Mouse (Mus musculus) frontal cortex, adult (tissue): ENCODE data around the gene Wdr35.

ENCODE experiments used
- ATAC-seq: cut with Nextera tagmentation; 2 replicates; pipeline ENCODE4 v1.9.2; 2017; ENCODE audit warnings: mild to moderate bottlenecking, moderate library complexity, mixed read lengths; ENCODE audit not compliant: low TSS enrichment

Gene Wdr35

DNA sequence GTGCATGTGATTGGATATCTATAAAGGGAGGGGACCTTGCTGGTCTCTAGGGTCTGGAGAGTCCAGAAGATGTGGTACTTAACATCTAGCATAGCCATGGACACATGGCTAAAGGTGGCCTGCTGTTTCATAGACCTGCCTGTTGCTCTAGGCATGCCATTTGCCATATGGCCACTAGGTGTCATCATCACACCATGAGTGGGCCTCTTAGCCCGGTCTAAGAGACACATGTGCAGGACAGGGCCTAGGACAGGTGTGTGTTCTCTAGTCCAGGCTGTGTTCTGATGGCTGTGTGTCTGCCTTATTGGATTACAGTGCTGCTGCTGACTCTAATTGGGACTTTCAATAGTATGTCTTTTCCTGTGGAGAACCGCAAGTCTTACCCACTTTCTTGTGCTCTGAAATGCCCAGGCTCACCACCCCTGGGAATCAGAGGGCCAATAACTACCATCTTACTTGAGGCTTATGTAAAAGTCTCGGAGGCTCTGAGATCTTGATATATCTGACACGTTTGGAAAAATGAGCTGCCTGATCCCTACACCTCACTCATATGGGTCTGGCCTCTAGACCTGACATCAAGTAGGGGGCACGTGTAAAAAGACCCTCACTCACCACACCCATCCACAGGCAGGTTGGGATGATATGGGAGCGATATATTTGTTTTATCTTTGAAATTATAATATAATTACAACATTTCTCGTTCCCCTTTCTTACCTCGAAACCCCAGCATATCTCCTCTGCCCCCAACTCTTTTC, 78.6 kb downstream of the Wdr35 start:
- peak; percentile 90 for ATAC-seq

GRCm38 (mm10) chr12:9053345-9053744, 79.7 kb downstream of the Wdr35 start:
- ATAC-seq: peak; percentile 64

- no peak for ATAC-seq
Observed at GRCm38 (mm10) chr12:9054012-9054411, 80.3 kb downstream of the Wdr35 start.

GRCm38 (mm10) chr12:9055269-9055668, 81.6 kb downstream of the Wdr35 start:
- no peak for ATAC-seq

DNA sequence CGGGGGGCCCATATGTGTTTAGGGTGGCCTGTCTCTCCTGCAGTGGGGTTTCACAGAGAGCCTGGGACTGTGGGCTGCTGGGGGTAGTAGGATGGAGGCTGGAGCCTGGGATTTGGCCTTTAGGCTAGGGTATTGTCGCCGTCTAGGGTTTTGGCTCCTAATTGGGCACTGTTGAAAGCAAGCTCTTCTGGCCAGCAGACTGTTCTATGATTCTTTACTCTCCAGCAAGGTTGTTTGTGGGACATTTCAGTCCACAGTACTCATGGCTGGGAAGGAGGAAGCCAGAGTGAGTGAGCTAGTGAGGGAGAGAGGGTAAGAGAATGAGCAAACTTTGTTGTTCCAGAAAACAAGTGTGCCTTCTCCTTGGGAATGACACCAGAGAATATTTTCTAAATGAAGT, 85.8 kb downstream of the Wdr35 start:
- no peak for ATAC-seq

DNA sequence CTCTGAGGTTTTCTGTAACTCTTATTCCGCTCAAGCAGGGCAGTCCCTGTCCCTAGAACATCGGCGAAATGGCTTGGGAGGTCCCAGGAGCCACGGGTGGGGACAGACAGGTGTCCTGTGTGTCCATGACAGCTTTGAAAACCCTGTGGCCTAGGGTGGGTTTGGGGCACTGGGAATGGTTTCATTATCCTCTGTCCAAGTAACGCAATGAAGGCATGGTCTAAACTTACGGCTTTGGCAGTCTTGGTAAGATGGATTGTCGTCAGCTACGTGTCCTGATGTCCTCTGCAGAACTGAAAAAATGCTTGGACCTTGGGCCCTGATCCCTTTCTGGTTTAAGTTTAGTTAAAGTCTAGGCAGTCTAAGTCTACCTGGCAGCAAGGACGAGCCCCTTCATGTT, 86.3 kb downstream of the Wdr35 start:
- ATAC-seq: no peak

- no peak for ATAC-seq
Observed at GRCm38 (mm10) chr12:9063611-9064010, 89.9 kb downstream of the Wdr35 start.

DNA sequence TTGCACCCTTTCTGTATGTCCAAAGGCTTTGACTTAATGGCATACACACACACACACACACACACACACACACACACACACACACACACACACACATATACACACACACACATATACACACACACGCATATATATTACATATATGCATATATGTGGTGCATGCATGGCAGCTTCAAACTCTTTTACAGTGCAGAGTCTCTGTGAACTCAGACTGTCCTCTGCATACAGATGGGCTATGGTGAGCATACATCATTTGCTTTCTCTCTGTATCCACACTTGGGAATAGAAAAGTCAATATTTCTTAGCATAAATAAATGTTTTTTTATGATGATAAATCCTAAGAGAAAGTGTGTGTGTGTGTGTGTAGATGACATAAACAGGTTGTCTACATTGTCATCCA, 97.4 kb downstream of the Wdr35 start:
- no peak for ATAC-seq

GRCm38 (mm10) chr12:9071493-9071892, 97.8 kb downstream of the Wdr35 start:
- no peak for ATAC-seq

GRCm38 (mm10) chr12:9077554-9078125, 103.9 kb downstream of the Wdr35 start:
- ATAC-seq: no peak
